35 mouse cellular contexts compared by ENCODE assay signal in the genomic region with DNA sequence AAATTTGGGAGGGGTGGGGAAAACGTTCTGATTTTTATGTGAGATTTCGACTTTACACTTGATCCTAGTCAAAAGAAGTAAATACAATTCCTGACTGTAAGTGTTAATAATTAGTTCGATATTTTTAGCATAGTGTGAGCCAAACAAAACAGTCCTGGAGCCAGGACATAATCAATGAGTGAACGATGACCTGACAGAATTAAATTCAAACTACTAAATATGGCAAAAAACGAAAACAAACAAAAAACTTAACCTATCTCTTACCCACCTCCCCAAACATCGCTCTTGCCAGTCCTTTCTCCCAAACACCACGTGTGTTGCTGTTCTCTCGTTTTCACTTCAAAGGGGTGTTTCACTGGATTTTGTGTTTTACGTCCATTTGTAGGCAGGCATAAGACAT.
"Had no signal": no experiment of that assay in that cellular context is flagged by ENCODE, and none has a peak within 500 bp of the region (broad histone marks: within the 10 kb centered on the region; RNA-seq: fewer than 3 reads in every experiment).

No protein-coding gene starts in this region.

- H3K36me3 ChIP-seq: heart, embryonic 10.5 days; heart, embryonic 12.5 days; heart, embryonic 13.5 days; heart, embryonic 15.5 days; hindbrain, embryonic 10.5 days; hindbrain, embryonic 12.5 days; hindbrain, embryonic 13.5 days; hindbrain, embryonic 15.5 days; intestine, embryonic 15.5 days; kidney, embryonic 15.5 days had no signal

- H3K27ac ChIP-seq: heart, adult 2 months; heart, embryonic 10.5 days; heart, embryonic 13.5 days; heart, embryonic 15.5 days; hindbrain, embryonic 10.5 days; hindbrain, embryonic 12.5 days; hindbrain, embryonic 13.5 days; hindbrain, embryonic 14.5 days; hindbrain, embryonic 15.5 days; hindbrain, postnatal 0 days; intestine, embryonic 15.5 days; kidney, embryonic 15.5 days; kidney, postnatal 0 days; layer of hippocampus, adult 2 months had no signal

- H3K4me1 ChIP-seq: heart, embryonic 10.5 days; heart, embryonic 12.5 days; heart, embryonic 13.5 days; heart, embryonic 15.5 days; hindbrain, embryonic 12.5 days; hindbrain, embryonic 13.5 days; hindbrain, embryonic 15.5 days; intestine, embryonic 15.5 days; kidney, embryonic 15.5 days had no signal

- H3K9ac ChIP-seq: heart, embryonic 12.5 days; heart, embryonic 13.5 days; heart, embryonic 15.5 days; hindbrain, embryonic 12.5 days; hindbrain, embryonic 13.5 days; hindbrain, embryonic 14.5 days; hindbrain, embryonic 15.5 days; intestine, embryonic 15.5 days; kidney, embryonic 15.5 days had no signal

- ATAC-seq: hindbrain, embryonic 16.5 days; hindbrain, postnatal 0 days; inflammation-experienced regulatory T-cells, adult 6 months; intestine, embryonic 15.5 days; intestine, embryonic 16.5 days; intestine, postnatal 0 days had no signal

- H3K4me3 ChIP-seq: heart, adult 2 months; heart, embryonic 10.5 days; heart, embryonic 12.5 days; heart, embryonic 13.5 days; heart, embryonic 15.5 days; hindbrain, embryonic 10.5 days; hindbrain, embryonic 12.5 days; hindbrain, embryonic 13.5 days; hindbrain, embryonic 15.5 days; intestine, embryonic 15.5 days; kidney, embryonic 15.5 days; layer of hippocampus, adult 2 months had no signal

- H3K9me3 ChIP-seq: heart, embryonic 10.5 days; heart, embryonic 12.5 days; heart, embryonic 15.5 days; hindbrain, embryonic 10.5 days; hindbrain, embryonic 12.5 days; hindbrain, embryonic 13.5 days; hindbrain, embryonic 15.5 days; intestine, embryonic 15.5 days; kidney, embryonic 15.5 days had no signal

- H3K4me2 ChIP-seq: heart, embryonic 11.5 days; heart, embryonic 12.5 days; heart, embryonic 15.5 days; hindbrain, embryonic 12.5 days; hindbrain, embryonic 13.5 days; hindbrain, embryonic 14.5 days; hindbrain, embryonic 15.5 days; intestine, embryonic 15.5 days; kidney, embryonic 15.5 days had no signal

- DNase-seq: heart, adult 2 months; heart, postnatal 10 days; heart, postnatal 14 days; heart, postnatal 36 days; heart, postnatal 4 days; kidney, adult 11 months; kidney, adult 18-20 months; kidney, adult 2 months; kidney, adult 8-10 months; kidney, adult 9 months; kidney, postnatal 10 days; kidney, postnatal 14 days; kidney, postnatal 25 days; kidney, postnatal 36 days; kidney, postnatal 4 days; layer of hippocampus, adult 9-11 months had no signal

- H3K27me3 ChIP-seq: heart, embryonic 12.5 days; heart, embryonic 13.5 days; heart, embryonic 15.5 days; hindbrain, embryonic 12.5 days; hindbrain, embryonic 13.5 days; hindbrain, embryonic 15.5 days; intestine, embryonic 15.5 days; kidney, embryonic 15.5 days had no signal
